Mouse (Mus musculus): Measurements from ENCODE around the gene Wdr31. TPM values are rescaled to one million over a fixed set of nuclear protein-coding genes. Genes with fewer than 3 reads are reported as not detected.

Gene Wdr31
- polyA plus RNA-seq, 1 experiment from 2014 or later, result 12.4 TPM

DNA sequence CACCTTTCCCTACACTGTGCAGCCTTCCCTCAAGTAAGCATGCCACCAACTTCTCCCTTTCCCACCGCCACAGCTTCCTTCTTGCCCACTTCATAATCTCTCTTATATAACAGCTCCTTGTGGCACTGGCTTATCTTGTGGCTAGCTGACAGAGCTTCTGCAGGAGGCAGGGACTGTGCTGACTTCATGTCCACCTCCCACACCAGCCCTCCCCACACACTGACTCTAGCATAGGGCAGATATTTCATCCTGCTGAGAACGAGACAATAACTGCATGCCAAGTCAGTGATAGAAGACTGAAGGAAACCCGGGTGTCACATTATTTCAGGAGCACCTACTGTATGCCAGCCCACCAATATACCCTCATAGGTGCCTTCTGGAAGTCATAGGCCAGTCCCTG, 44.8 kb upstream of the Wdr31 start:
- peak overlapping the region; percentile 41 for H3K4me2 ChIP-seq (ENCODE audit: low read depth, low read length)
- WGBS, result 43% methylated on average over 3 of the region's 3 CpGs
- peaks cover 34% of the 10 kb centered on the region for H3K36me3 ChIP-seq (ENCODE audit: control insufficient read depth, insufficient read depth, low read length)
- H3K4me1 ChIP-seq (replicated peaks; ENCODE audit: control insufficient read depth, insufficient read depth, low read length), result peaks cover 40% of the 10 kb centered on the region
- H3K27me3 ChIP-seq (ENCODE audit: control insufficient read depth, insufficient read depth, low read depth, low read length), result no peaks in the 10 kb centered on the region
- no peaks in the 10 kb centered on the region for H3K9me3 ChIP-seq (ENCODE audit: control insufficient read depth, low read length)
- H3K27ac ChIP-seq (ENCODE audit: low read length), result peak overlapping the region; percentile 95
- peak overlapping the region; percentile 57 for H3K9ac ChIP-seq (ENCODE audit: low read length)
- ATAC-seq (ENCODE audit: low read depth), result no peak
- H3K4me3 ChIP-seq (ENCODE audit: low read length), result no peak overlapping the region; the same call in 1 of the 2 replicates

GRCm38 (mm10) chr4:62514995-62515394, 44.3 kb upstream of the Wdr31 start:
- H3K4me3 ChIP-seq (ENCODE audit: low read length), result no peak overlapping the region; the same call in 1 of the 2 replicates
- peak overlapping the region; percentile 95 for H3K27ac ChIP-seq (ENCODE audit: low read length)
- no peak overlapping the region for H3K9ac ChIP-seq (ENCODE audit: low read length)
- peaks cover 39% of the 10 kb centered on the region for H3K36me3 ChIP-seq (ENCODE audit: control insufficient read depth, insufficient read depth, low read length)
- peaks cover 40% of the 10 kb centered on the region for H3K4me1 ChIP-seq (replicated peaks; ENCODE audit: control insufficient read depth, insufficient read depth, low read length)
- peak overlapping the region; percentile 7; the same call in 1 of the 2 replicates for H3K4me2 ChIP-seq (ENCODE audit: low read depth, low read length)
- WGBS, result 62% methylated on average over 7 of the region's 7 CpGs
- no peaks in the 10 kb centered on the region for H3K27me3 ChIP-seq (ENCODE audit: control insufficient read depth, insufficient read depth, low read depth, low read length)
- ATAC-seq (ENCODE audit: low read depth), result peak; percentile 6; the same call in 1 of the 2 replicates
- no peaks in the 10 kb centered on the region for H3K9me3 ChIP-seq (ENCODE audit: control insufficient read depth, low read length)

- Histone ChIP-seq H3K27me3 (ENCODE audit: control insufficient read depth, insufficient read depth, low read depth, low read length) (no peaks in the 10 kb centered on the region), H3K4me3 (ENCODE audit: low read length) (no peak overlapping the region), H3K9ac (ENCODE audit: low read length) (no peak overlapping the region), H3K36me3 (ENCODE audit: control insufficient read depth, insufficient read depth, low read length) (peaks cover 48% of the 10 kb centered on the region), H3K27ac (ENCODE audit: low read length) (no peak overlapping the region), H3K9me3 (ENCODE audit: control insufficient read depth, low read length) (no peaks in the 10 kb centered on the region), H3K4me2 (ENCODE audit: low read depth, low read length) (no peak overlapping the region), H3K4me1 (replicated peaks; ENCODE audit: control insufficient read depth, insufficient read depth, low read length) (peaks cover 39% of the 10 kb centered on the region)
- WGBS, result 58% methylated on average over 11 of the region's 11 CpGs
- no peak for ATAC-seq (ENCODE audit: low read depth)
Measured at GRCm38 (mm10) chr4:62513998-62514506, 43.4 kb upstream of the Wdr31 start.

- Histone ChIP-seq H3K9me3 (ENCODE audit: control insufficient read depth, low read length) (no peaks in the 10 kb centered on the region), H3K4me2 (ENCODE audit: low read depth, low read length) (no peak overlapping the region), H3K27me3 (ENCODE audit: control insufficient read depth, insufficient read depth, low read depth, low read length) (no peaks in the 10 kb centered on the region), H3K4me1 (replicated peaks; ENCODE audit: control insufficient read depth, insufficient read depth, low read length) (peaks cover under 1% of the 10 kb centered on the region; the same call in 1 of the 2 replicates), H3K27ac (ENCODE audit: low read length) (no peak overlapping the region), H3K9ac (ENCODE audit: low read length) (no peak overlapping the region), H3K4me3 (ENCODE audit: low read length) (no peak overlapping the region), H3K36me3 (ENCODE audit: control insufficient read depth, insufficient read depth, low read length) (peaks cover 62% of the 10 kb centered on the region)
- WGBS, result 81% methylated on average over 11 of the region's 11 CpGs
- ATAC-seq (ENCODE audit: low read depth), result no peak
Measured at GRCm38 (mm10) chr4:62509946-62510345, 39.2 kb upstream of the Wdr31 start.

- no peak for ATAC-seq (ENCODE audit: low read depth)
- Histone ChIP-seq H3K27me3 (ENCODE audit: control insufficient read depth, insufficient read depth, low read depth, low read length) (no peaks in the 10 kb centered on the region), H3K4me2 (ENCODE audit: low read depth, low read length) (no peak overlapping the region), H3K9ac (ENCODE audit: low read length) (no peak overlapping the region), H3K36me3 (ENCODE audit: control insufficient read depth, insufficient read depth, low read length) (peaks cover 60% of the 10 kb centered on the region), H3K9me3 (ENCODE audit: control insufficient read depth, low read length) (no peaks in the 10 kb centered on the region), H3K4me1 (replicated peaks; ENCODE audit: control insufficient read depth, insufficient read depth, low read length) (no peaks in the 10 kb centered on the region), H3K27ac (ENCODE audit: low read length) (no peak overlapping the region), H3K4me3 (ENCODE audit: low read length) (no peak overlapping the region)
- WGBS, result 87% methylated on average over 5 of the region's 5 CpGs
Measured at GRCm38 (mm10) chr4:62508839-62509238, 38.1 kb upstream of the Wdr31 start.

GRCm38 (mm10) chr4:62506798-62507197, 36.1 kb upstream of the Wdr31 start:
- Histone ChIP-seq H3K27me3 (ENCODE audit: control insufficient read depth, insufficient read depth, low read depth, low read length) (no peaks in the 10 kb centered on the region), H3K36me3 (ENCODE audit: control insufficient read depth, insufficient read depth, low read length) (peaks cover 40% of the 10 kb centered on the region), H3K4me2 (ENCODE audit: low read depth, low read length) (no peak overlapping the region), H3K9ac (ENCODE audit: low read length) (no peak overlapping the region), H3K9me3 (ENCODE audit: control insufficient read depth, low read length) (no peaks in the 10 kb centered on the region), H3K4me1 (replicated peaks; ENCODE audit: control insufficient read depth, insufficient read depth, low read length) (peaks cover 7% of the 10 kb centered on the region), H3K27ac (ENCODE audit: low read length) (no peak overlapping the region), H3K4me3 (ENCODE audit: low read length) (no peak overlapping the region)
- ATAC-seq (ENCODE audit: low read depth), result no peak
- WGBS, result 54% methylated on average over 2 of the region's 2 CpGs

- WGBS, result 78% methylated on average over 3 of the region's 3 CpGs
- peaks cover 8% of the 10 kb centered on the region for H3K4me1 ChIP-seq (replicated peaks; ENCODE audit: control insufficient read depth, insufficient read depth, low read length)
- ATAC-seq (ENCODE audit: low read depth), result no peak
- no peak overlapping the region for H3K4me2 ChIP-seq (ENCODE audit: low read depth, low read length)
- no peak overlapping the region for H3K27ac ChIP-seq (ENCODE audit: low read length)
- no peak overlapping the region for H3K9ac ChIP-seq (ENCODE audit: low read length)
- peaks cover 32% of the 10 kb centered on the region for H3K36me3 ChIP-seq (ENCODE audit: control insufficient read depth, insufficient read depth, low read length)
- H3K27me3 ChIP-seq (ENCODE audit: control insufficient read depth, insufficient read depth, low read depth, low read length), result no peaks in the 10 kb centered on the region
- H3K4me3 ChIP-seq (ENCODE audit: low read length), result no peak overlapping the region
- no peaks in the 10 kb centered on the region for H3K9me3 ChIP-seq (ENCODE audit: control insufficient read depth, low read length)
Measured at GRCm38 (mm10) chr4:62505991-62506390, 35.3 kb upstream of the Wdr31 start.

DNA sequence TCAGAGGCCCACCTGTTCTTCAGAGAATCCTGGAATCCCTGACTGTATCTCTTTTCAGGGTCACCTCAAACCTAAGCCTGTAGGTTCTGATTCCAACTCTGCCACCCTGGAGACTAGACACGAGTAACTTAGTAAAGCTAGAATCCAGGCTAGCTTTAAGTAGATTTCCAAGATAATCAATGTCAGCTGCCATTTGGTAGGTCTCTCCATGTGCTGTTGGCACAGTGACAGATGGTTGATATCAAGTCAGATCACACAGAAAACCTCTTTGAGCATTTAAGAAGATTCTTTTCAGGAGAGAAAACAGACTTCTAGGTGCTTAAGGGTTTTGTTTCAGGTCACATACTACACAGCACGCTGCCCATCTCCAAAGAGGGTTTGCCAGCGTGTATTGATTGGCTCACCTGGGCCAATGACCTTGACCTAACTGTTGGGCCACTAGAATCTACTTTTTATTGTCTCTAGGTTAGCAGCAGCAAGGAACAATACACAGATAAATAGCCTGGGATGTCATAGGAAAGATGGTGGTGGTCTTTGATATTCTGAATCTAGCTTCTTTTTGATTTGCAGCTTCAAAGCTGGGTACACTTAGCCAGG, 32.8 kb upstream of the Wdr31 start, which contains the start of gene Hdhd3:
Hdhd3 (minus strand) TSS at position 94 of the 597 bp plus-strand sequence.
- no peaks in the 10 kb centered on the region for H3K27me3 ChIP-seq (ENCODE audit: control insufficient read depth, insufficient read depth, low read depth, low read length)
- H3K4me3 ChIP-seq (ENCODE audit: low read length), result peak within 1 kb of the TSS; percentile 80
- H3K36me3 ChIP-seq (ENCODE audit: control insufficient read depth, insufficient read depth, low read length), result peaks cover 18% of the 10 kb centered on the region
- no peaks in the 10 kb centered on the region for H3K9me3 ChIP-seq (ENCODE audit: control insufficient read depth, low read length)
- H3K4me2 ChIP-seq (ENCODE audit: low read depth, low read length), result peak within 1 kb of the TSS; percentile 52
- no peak for ATAC-seq (ENCODE audit: low read depth)
- 75% methylated on average over 3 of the region's 3 CpGs for WGBS
- peak within 1 kb of the TSS; percentile 84 for H3K9ac ChIP-seq (ENCODE audit: low read length)
- H3K27ac ChIP-seq (ENCODE audit: low read length), result peak within 1 kb of the TSS; percentile 90
- H3K4me1 ChIP-seq (replicated peaks; ENCODE audit: control insufficient read depth, insufficient read depth, low read length), result peaks cover 12% of the 10 kb centered on the region

DNA sequence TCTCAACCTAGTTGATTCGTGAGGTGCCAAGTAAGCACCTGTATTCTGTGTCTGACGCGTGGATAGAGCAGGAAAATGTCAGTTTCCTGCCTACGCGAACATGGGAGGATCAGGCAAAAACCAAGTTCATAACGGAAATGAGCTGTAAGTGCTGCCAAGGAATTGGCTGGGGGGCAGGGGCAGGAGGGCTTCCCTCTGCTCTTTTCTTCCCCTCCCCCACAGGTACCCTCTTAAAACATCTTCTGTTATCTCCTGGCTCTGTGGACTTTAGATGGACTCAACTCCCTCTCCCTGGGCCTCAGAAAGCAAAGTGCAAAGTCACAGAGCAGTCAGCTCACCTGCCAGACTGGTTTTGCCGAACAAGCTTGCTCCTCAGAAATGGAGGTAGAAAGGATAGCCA, 32.3 kb upstream of the Wdr31 start:
- H3K4me3 ChIP-seq (ENCODE audit: low read length), result no peak overlapping the region
- ATAC-seq (ENCODE audit: low read depth), result no peak
- WGBS, result 43% methylated on average over 7 of the region's 7 CpGs

More for the DNA sequence above, 32.3 kb upstream of the Wdr31 start:
- Histone ChIP-seq H3K27ac (ENCODE audit: low read length) (peak overlapping the region; percentile 90), H3K4me2 (ENCODE audit: low read depth, low read length) (peak overlapping the region; percentile 52; the same call in 1 of the 2 replicates), H3K27me3 (ENCODE audit: control insufficient read depth, insufficient read depth, low read depth, low read length) (no peaks in the 10 kb centered on the region), H3K9me3 (ENCODE audit: control insufficient read depth, low read length) (no peaks in the 10 kb centered on the region), H3K4me1 (replicated peaks; ENCODE audit: control insufficient read depth, insufficient read depth, low read length) (peaks cover 12% of the 10 kb centered on the region), H3K36me3 (ENCODE audit: control insufficient read depth, insufficient read depth, low read length) (peaks cover 19% of the 10 kb centered on the region), H3K9ac (ENCODE audit: low read length) (no peak overlapping the region)
